Mouse (Mus musculus): ENCODE results near the gene Rab11b.
A peak's percentile ranks its signal among the peaks of the same experiment; 100 is the strongest.

Gene Rab11b

GRCm38 (mm10) chr17:33718384-33718881 lies 41.9 kb downstream of the Rab11b start, which contains the start of gene March2:
March2 (minus strand) TSS chr17:33718670.
- peak; percentile 91 to 95 for DNase-seq (ENCODE audit: low read depth in 2 of 2, low spot score in 2 of 2)

GRCm38 (mm10) chr17:33717982-33718381 lies 42.3 kb downstream of the Rab11b start:
- no peak for DNase-seq (ENCODE audit: low read depth in 2 of 2, low spot score in 2 of 2)

GRCm38 (mm10) chr17:33717246-33717645 lies 43.1 kb downstream of the Rab11b start:
- no peak for DNase-seq (ENCODE audit: low read depth in 2 of 2, low spot score in 2 of 2)

GRCm38 (mm10) chr17:33714779-33715178 lies 45.6 kb downstream of the Rab11b start:
- DNase-seq (ENCODE audit: low read depth in 2 of 2, low spot score in 2 of 2), result no peak

- DNase-seq (ENCODE audit: low read depth in 2 of 2, low spot score in 2 of 2), result no peak
These were observed 47.1 kb downstream of the Rab11b start for GRCm38 (mm10) chr17:33713271-33713670.

GRCm38 (mm10) chr17:33709834-33710233 lies 50.5 kb downstream of the Rab11b start:
- no peak for DNase-seq (ENCODE audit: low read depth in 2 of 2, low spot score in 2 of 2)

- DNase-seq (ENCODE audit: low read depth in 2 of 2, low spot score in 2 of 2), result no peak
These were observed 57.2 kb downstream of the Rab11b start for GRCm38 (mm10) chr17:33703091-33703490.

GRCm38 (mm10) chr17:33702178-33702577 lies 58.2 kb downstream of the Rab11b start:
- DNase-seq (ENCODE audit: low read depth in 2 of 2, low spot score in 2 of 2), result no peak

GRCm38 (mm10) chr17:33695471-33695870 lies 64.9 kb downstream of the Rab11b start:
- no peak for DNase-seq (ENCODE audit: low read depth in 2 of 2, low spot score in 2 of 2)
